Mouse (Mus musculus) hindbrain, embryonic 15.5 days (tissue): ENCODE measurements around the gene Hid1. TPM values are rescaled to one million over a fixed set of nuclear protein-coding genes. Genes with fewer than 3 reads are reported as not detected.

Experiments
- ATAC-seq: fragments of 200-750 bp; cut with Nextera tagmentation; 2 replicates; pipeline ENCODE4 v1.8.0; 2017; ENCODE audit warnings: low read depth, moderate number of reproducible peaks, moderate TSS enrichment; ENCODE audit not compliant: low FRiP score
- H3K27ac ChIP-seq: fragments of 300-500 bp; sonication (generic); replicated peaks from 2 replicates; pipeline ENCODE4 v1.5.1; 2015; ENCODE audit warnings: mild to moderate bottlenecking, inconsistent platforms
- H3K27me3 ChIP-seq: fragments of 300-500 bp; sonication (generic); 2 replicates; pipeline ENCODE4 v1.6.1; 2015; ENCODE audit warnings: control low read depth, inconsistent platforms
- H3K36me3 ChIP-seq: fragments of 300-500 bp; sonication (generic); 2 replicates; pipeline ENCODE4 v1.6.1; 2015; ENCODE audit warnings: control low read depth, inconsistent platforms
- H3K4me1 ChIP-seq: fragments of 300-500 bp; sonication (generic); replicated peaks from 2 replicates; pipeline ENCODE4 v1.6.1; 2015; ENCODE audit warnings: control low read depth, inconsistent platforms
- H3K4me2 ChIP-seq: fragments of 300-500 bp; sonication (generic); 2 replicates; pipeline ENCODE4 v1.6.1; 2015; ENCODE audit warnings: moderate library complexity, mild to moderate bottlenecking, inconsistent platforms
- H3K4me3 ChIP-seq: fragments of 300-500 bp; sonication (generic); 2 replicates; pipeline ENCODE4 v1.5.1; 2015; ENCODE audit warnings: mild to moderate bottlenecking, inconsistent platforms
- H3K9ac ChIP-seq: fragments of 300-500 bp; sonication (generic); 2 replicates; pipeline ENCODE4 v1.6.1; 2015; ENCODE audit warnings: inconsistent platforms
- H3K9me3 ChIP-seq: fragments of 300-500 bp; sonication (generic); 2 replicates; pipeline ENCODE4 v1.6.1; 2016; ENCODE audit warnings: control low read depth, inconsistent platforms
- WGBS: fragments of 180-500 bp; shearing (Covaris S2); methylation state at CpG from one replicate; pipeline ENCODE4 v1.1.7; 2015; 5-methylcytosine and 5-hydroxymethylcytosine counted together
- polyA plus RNA-seq: library from polyadenylated mRNA; unstranded; fragments of >200 nt; fragmentation: Nextera tagmentation; extraction: Ambion mirVana; gene quantifications from 2 replicates; pipeline ENCODE4 v1.2.1, GENCODE M21; 2015

The Hid1 gene
- 57.2 and 62.4 TPM in 2 replicates for polyA plus RNA-seq

- 0% methylated on average over 37 of the region's 39 CpGs for WGBS
- Histone ChIP-seq H3K9ac (peak within 1 kb of the TSS; percentile 91), H3K4me2 (peak within 1 kb of the TSS; percentile 90), H3K27me3 (no peaks in the 10 kb centered on the region), H3K27ac (peak within 1 kb of the TSS; percentile 91), H3K9me3 (no peaks in the 10 kb centered on the region), H3K4me1 (peaks cover 27% of the 10 kb centered on the region), H3K36me3 (no peaks in the 10 kb centered on the region), H3K4me3 (peak within 1 kb of the TSS; percentile 68)
- peak; percentile 73 for ATAC-seq
Measured at GRCm38 (mm10) chr11:115367395-115367944, at the start of gene Hid1. Hid1 (minus strand) TSS chr11:115367756.

GRCm38 (mm10) chr11:115409556-115409955 lies 42.0 kb upstream of the Hid1 start:
- no peak overlapping the region for H3K9ac ChIP-seq
- WGBS = 26% methylated on average over 7 of the region's 7 CpGs
- H3K4me2 ChIP-seq = no peak overlapping the region
- H3K27ac ChIP-seq = peak overlapping the region; percentile 63
- H3K4me1 ChIP-seq = peaks cover 41% of the 10 kb centered on the region
- ATAC-seq = no peak
- H3K36me3 ChIP-seq = peaks cover 27% of the 10 kb centered on the region
- H3K9me3 ChIP-seq = no peaks in the 10 kb centered on the region
- no peak overlapping the region for H3K4me3 ChIP-seq
- H3K27me3 ChIP-seq = no peaks in the 10 kb centered on the region

DNA sequence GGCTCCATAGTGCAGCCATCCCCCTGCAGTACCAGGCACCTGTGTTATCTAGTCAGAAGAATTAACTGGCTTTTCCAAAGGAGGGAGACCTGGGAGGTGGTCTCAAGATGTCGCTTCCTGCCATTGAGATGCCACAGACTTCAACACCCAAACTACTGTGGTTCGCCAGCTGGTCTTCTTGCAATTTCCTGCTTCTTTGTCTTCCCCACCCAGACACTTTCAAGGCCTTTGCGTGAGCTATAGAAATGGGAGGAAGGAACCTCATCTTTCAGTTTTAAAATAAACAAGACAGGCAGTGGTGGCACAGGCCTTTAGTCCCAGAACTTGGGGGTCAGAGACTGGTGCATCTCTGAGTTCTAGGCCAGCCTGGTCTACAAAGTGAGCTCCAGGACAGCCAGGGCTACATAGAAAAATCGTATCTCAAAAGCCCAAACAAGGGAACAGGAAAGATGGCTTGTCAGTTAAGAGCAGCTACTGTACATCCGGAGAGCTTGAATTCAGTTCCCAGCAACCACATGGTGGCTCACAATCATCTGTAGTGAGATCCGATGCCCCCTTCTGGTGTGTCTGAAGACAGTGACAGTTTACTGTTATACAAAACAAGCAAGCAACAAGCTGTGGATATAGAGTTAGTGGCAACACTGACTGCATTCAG lies 40.8 kb upstream of the Hid1 start:
- Histone ChIP-seq H3K4me2 (no peak overlapping the region), H3K27me3 (no peaks in the 10 kb centered on the region), H3K4me1 (peaks cover 40% of the 10 kb centered on the region), H3K27ac (peak overlapping the region; percentile 63; the same call in 1 of the 2 replicates), H3K9me3 (no peaks in the 10 kb centered on the region), H3K4me3 (no peak overlapping the region), H3K36me3 (peaks cover 27% of the 10 kb centered on the region), H3K9ac (no peak overlapping the region)
- ATAC-seq = no peak
- 78% methylated on average over 6 of the region's 6 CpGs for WGBS

DNA sequence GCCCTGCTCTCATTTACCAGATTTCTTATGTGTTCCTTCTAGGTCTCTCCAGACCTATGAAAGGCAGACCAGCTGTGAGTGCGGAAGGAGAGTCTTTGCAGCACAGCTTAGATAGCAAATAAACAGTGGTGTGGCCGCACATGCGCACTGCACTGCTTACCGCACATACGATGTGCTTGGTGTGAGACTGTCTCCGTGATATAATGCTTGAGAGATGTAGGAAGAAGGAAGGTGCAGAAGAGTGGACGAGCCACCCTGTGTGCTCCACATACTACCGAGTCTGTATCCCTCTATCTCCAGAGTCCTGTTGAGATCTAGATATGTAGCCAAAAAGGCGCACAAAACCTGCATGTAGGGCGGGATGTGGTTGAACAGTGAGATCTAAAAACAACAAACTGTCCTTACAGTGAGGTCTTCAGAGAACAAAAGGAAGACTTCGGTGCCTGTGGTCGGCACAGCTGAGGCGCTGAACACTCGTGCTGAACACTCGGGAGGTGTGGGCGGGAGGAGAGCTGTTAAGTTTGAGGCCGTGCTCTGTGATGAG lies 39.4 kb upstream of the Hid1 start:
- ATAC-seq = no peak
- WGBS = 92% methylated on average over 17 of the region's 17 CpGs
- H3K4me2 ChIP-seq = no peak overlapping the region
- no peaks in the 10 kb centered on the region for H3K27me3 ChIP-seq
- H3K27ac ChIP-seq = no peak overlapping the region
- H3K9ac ChIP-seq = no peak overlapping the region
- peaks cover 37% of the 10 kb centered on the region for H3K4me1 ChIP-seq
- no peak overlapping the region for H3K4me3 ChIP-seq
- peaks cover 27% of the 10 kb centered on the region for H3K36me3 ChIP-seq
- H3K9me3 ChIP-seq = no peaks in the 10 kb centered on the region

- no peak for ATAC-seq
- Histone ChIP-seq H3K27ac (no peak overlapping the region), H3K9me3 (no peaks in the 10 kb centered on the region), H3K36me3 (peaks cover 24% of the 10 kb centered on the region), H3K9ac (no peak overlapping the region), H3K27me3 (no peaks in the 10 kb centered on the region), H3K4me2 (no peak overlapping the region), H3K4me1 (peaks cover 40% of the 10 kb centered on the region), H3K4me3 (no peak overlapping the region)
- 93% methylated on average over 6 of the region's 6 CpGs for WGBS
Measured at GRCm38 (mm10) chr11:115405723-115406122, 38.2 kb upstream of the Hid1 start.

DNA sequence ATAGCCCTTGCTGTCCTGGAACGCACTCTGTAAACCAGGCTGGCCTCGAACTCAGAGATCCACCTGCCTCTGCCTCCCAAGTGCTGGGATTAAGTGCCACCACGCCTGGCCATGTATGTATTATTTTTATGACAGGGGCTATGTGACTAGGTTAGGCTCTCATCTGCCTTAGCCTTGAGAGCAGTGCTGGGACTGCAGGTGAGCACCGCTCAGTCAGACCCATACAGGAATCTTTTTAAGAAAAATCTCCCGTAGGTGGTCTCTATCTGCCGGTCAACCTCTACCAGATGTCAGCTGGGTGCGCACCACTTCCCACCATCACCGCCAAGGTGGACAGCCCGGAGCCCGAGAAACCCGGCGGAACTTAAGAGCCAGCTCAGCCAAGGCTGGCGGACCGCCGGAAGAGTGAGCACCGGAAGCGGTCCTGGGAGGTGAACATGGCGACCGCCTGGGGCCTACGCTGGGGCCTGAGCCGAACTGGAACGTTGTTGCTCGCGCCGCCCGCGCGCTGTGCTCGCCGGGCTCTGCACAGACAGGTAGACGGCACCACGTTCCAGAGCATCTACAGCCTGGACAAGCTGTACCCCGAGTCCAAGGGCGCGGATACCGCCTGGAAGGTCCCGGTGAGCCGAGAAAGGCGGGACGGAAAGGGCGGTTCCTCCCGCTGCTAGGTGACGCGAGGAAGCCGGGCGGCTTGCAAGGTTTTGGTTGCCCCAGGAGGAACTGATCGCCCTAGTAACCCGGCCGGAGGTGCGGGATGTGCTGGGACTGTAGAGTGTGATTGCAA lies 36.0 kb upstream of the Hid1 start, which contains the start of gene Mrpl58:
TSS of gene Mrpl58 (plus strand) at position 415 of the 787 bp plus-strand sequence.
- peaks cover 19% of the 10 kb centered on the region for H3K36me3 ChIP-seq
- no peaks in the 10 kb centered on the region for H3K27me3 ChIP-seq
- peak within 1 kb of the TSS; percentile 87 for H3K4me2 ChIP-seq
- peak within 1 kb of the TSS; percentile 87 for H3K9ac ChIP-seq
- peak; percentile 90 for ATAC-seq
- no peaks in the 10 kb centered on the region for H3K9me3 ChIP-seq
- H3K4me3 ChIP-seq = peak within 1 kb of the TSS; percentile 85
- peak within 1 kb of the TSS; percentile 95 for H3K27ac ChIP-seq
- 3% methylated on average over 50 of the region's 50 CpGs for WGBS
- peaks cover 30% of the 10 kb centered on the region for H3K4me1 ChIP-seq

DNA sequence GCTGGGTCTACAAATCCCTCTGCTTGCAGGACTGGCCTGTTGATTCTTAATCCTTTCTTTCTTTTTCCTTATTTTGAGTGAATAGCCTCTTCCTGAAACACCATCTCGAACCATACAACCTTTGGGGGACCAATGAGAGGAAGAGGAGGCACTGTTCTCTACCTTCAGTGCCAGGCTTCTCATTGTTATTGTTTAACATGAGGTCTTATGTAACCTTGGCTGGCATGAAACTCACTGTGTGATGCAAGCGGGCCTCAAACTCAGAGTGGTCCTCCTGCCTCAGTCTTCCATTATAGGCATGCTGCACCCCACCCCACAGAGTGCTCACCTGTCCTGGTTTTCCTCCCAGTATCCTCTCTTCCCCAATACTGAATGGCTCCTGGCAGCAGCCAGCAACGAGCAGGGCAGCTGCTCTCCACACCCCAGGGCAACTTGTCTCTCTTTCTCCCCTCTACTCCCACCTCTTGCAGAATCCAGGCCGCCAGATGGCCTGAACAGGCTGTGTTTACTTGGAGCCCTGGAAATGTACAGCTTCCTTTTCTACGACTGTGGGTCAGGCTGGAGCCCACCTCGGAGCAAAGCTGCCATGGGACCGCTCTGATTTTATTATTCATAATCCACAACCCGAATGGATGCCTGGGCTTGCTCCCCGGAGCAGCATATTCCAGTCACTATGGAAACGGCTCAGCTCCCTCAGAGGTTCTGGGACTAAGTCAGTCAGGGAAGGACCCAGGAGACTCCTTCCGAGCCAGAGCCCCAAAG lies 33.3 kb upstream of the Hid1 start:
- Histone ChIP-seq H3K4me2 (peak overlapping the region; percentile 21), H3K4me1 (peaks cover 30% of the 10 kb centered on the region), H3K9me3 (no peaks in the 10 kb centered on the region), H3K27me3 (no peaks in the 10 kb centered on the region), H3K9ac (no peak overlapping the region; the same call in 1 of the 2 replicates), H3K36me3 (peaks cover 10% of the 10 kb centered on the region), H3K27ac (peak overlapping the region; percentile 73), H3K4me3 (no peak overlapping the region)
- peak; percentile 43 for ATAC-seq
- 35% methylated on average over 11 of the region's 11 CpGs for WGBS

GRCm38 (mm10) chr11:115400126-115400525 lies 32.6 kb upstream of the Hid1 start:
- no peak overlapping the region for H3K4me3 ChIP-seq
- H3K9me3 ChIP-seq = no peaks in the 10 kb centered on the region
- H3K27ac ChIP-seq = peak overlapping the region; percentile 73; the same call in 1 of the 2 replicates
- no peak overlapping the region for H3K9ac ChIP-seq
- ATAC-seq = no peak
- peaks cover 29% of the 10 kb centered on the region for H3K4me1 ChIP-seq
- WGBS = 75% methylated on average over 3 of the region's 3 CpGs
- no peak overlapping the region for H3K4me2 ChIP-seq
- peaks cover 16% of the 10 kb centered on the region for H3K36me3 ChIP-seq
- no peaks in the 10 kb centered on the region for H3K27me3 ChIP-seq

- Histone ChIP-seq H3K4me1 (peaks cover 15% of the 10 kb centered on the region), H3K4me2 (no peak overlapping the region), H3K9ac (no peak overlapping the region), H3K36me3 (peaks cover 35% of the 10 kb centered on the region), H3K27me3 (no peaks in the 10 kb centered on the region), H3K27ac (no peak overlapping the region), H3K4me3 (no peak overlapping the region), H3K9me3 (no peaks in the 10 kb centered on the region)
- 83% methylated on average over 7 of the region's 7 CpGs for WGBS
- no peak for ATAC-seq
Measured at GRCm38 (mm10) chr11:115398085-115398484, 30.5 kb upstream of the Hid1 start.

GRCm38 (mm10) chr11:115393721-115394325 lies 26.3 kb upstream of the Hid1 start:
- H3K36me3 ChIP-seq = peaks cover 65% of the 10 kb centered on the region
- 70% methylated on average over 34 of the region's 34 CpGs for WGBS
- H3K27ac ChIP-seq = no peak overlapping the region
- no peak overlapping the region for H3K4me3 ChIP-seq
- no peaks in the 10 kb centered on the region for H3K9me3 ChIP-seq
- H3K27me3 ChIP-seq = no peaks in the 10 kb centered on the region
- no peaks in the 10 kb centered on the region for H3K4me1 ChIP-seq
- ATAC-seq = no peak
- H3K9ac ChIP-seq = no peak overlapping the region
- H3K4me2 ChIP-seq = no peak overlapping the region; the same call in 1 of the 2 replicates

DNA sequence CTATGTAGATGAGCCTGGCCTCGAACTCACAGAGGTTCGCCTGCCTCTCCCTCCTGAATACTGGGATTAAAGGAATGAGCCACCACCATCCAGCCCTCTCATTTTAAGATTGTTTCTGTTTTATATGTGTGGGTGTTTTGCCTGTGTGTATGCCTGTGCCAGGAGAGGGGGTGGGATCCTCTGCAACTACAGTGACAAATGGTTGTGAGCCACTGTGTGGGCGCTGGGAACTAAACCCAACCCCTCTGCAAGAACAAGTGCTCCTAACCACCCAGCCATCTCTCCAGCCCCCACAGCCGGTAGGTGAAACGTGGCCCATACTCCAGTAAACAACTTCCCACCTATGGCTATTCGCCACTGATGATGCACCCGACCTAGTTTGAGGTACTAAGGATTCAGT lies 23.8 kb upstream of the Hid1 start:
- WGBS = 92% methylated on average over 7 of the region's 7 CpGs
- Histone ChIP-seq H3K36me3 (peaks cover 61% of the 10 kb centered on the region), H3K27me3 (no peaks in the 10 kb centered on the region), H3K4me3 (no peak overlapping the region), H3K9ac (no peak overlapping the region), H3K4me2 (no peak overlapping the region), H3K4me1 (0 out of 2 replicates have a peak, but pooled peaks cover 1% of the 10 kb centered on the region), H3K9me3 (no peaks in the 10 kb centered on the region), H3K27ac (no peak overlapping the region)
- no peak for ATAC-seq
